Mouse (Mus musculus) large intestine, adult 2 months (tissue): Measurements from ENCODE around the gene Adamts7. TPM values are rescaled to one million over a fixed set of nuclear protein-coding genes. Genes with fewer than 3 reads are reported as not detected.

Experiments used
- DNase-seq: peaks from one replicate; pipeline ENCODE4 v3.0.0-alpha.2; 2012; ENCODE audit warnings: low read depth, low spot score
- WGBS: fragments of 180-500 bp; shearing (Covaris S2); methylation state at CpG from one replicate; pipeline ENCODE4 v1.1.7; 2018; 5-methylcytosine and 5-hydroxymethylcytosine counted together
- polyA plus RNA-seq: library from polyadenylated mRNA; depleted of rRNA; stranded (reverse); fragments of >200 nt; gene quantifications from 2 replicates; pipeline ENCODE4 v1.2.3, GENCODE M21; 2012

Adamts7 gene
- polyA plus RNA-seq, 1 experiment: 2.3 TPM

GRCm38 (mm10) chr9:90145788-90146187, 17.1 kb upstream of the Adamts7 start:
- WGBS: 37% methylated on average over 2 of the region's 2 CpGs
- DNase-seq: no peak

GRCm38 (mm10) chr9:90146869-90147268, 16.0 kb upstream of the Adamts7 start:
- DNase-seq: no peak
- WGBS: 67% methylated on average over 5 of the region's 5 CpGs

- 8% methylated on average over 29 of the region's 29 CpGs for WGBS
- DNase-seq: no peak
These were observed 485 bp upstream of the Adamts7 start for GRCm38 (mm10) chr9:90162243-90162925.

- no peak for DNase-seq
- 3% methylated on average over 18 of the region's 18 CpGs for WGBS
These were observed 853 bp downstream of the Adamts7 start for GRCm38 (mm10) chr9:90163749-90164095.

GRCm38 (mm10) chr9:90164670-90165453, 2.0 kb downstream of the Adamts7 start:
- no peak for DNase-seq
- 69% methylated on average over 4 of the region's 4 CpGs for WGBS

GRCm38 (mm10) chr9:90165590-90165989, 2.7 kb downstream of the Adamts7 start:
- WGBS: 35% methylated on average over 4 of the region's 4 CpGs
- DNase-seq: no peak

GRCm38 (mm10) chr9:90166615-90167014, 3.7 kb downstream of the Adamts7 start:
- DNase-seq: no peak
- 76% methylated on average over 5 of the region's 5 CpGs for WGBS

- DNase-seq: no peak
- 80% methylated on average over 4 of the region's 4 CpGs for WGBS
These were observed 7.1 kb downstream of the Adamts7 start for GRCm38 (mm10) chr9:90169965-90170364.

- 96% methylated on average over 19 of the region's 19 CpGs for WGBS
- no peak for DNase-seq
These were observed 8.6 kb downstream of the Adamts7 start for GRCm38 (mm10) chr9:90171421-90171820.

- no peak for DNase-seq
- WGBS: 82% methylated on average over 8 of the region's 8 CpGs
These were observed 9.9 kb downstream of the Adamts7 start for GRCm38 (mm10) chr9:90172528-90173321.

GRCm38 (mm10) chr9:90173330-90173729, 10.5 kb downstream of the Adamts7 start:
- no peak for DNase-seq

GRCm38 (mm10) chr9:90179409-90179808, 16.5 kb downstream of the Adamts7 start:
- DNase-seq: no peak
- WGBS: 76% methylated on average over 5 of the region's 5 CpGs

More at GRCm38 (mm10) chr9:90173330-90173729, 10.5 kb downstream of the Adamts7 start:
- 42% methylated on average over 3 of the region's 3 CpGs for WGBS

GRCm38 (mm10) chr9:90181656-90182388, 19.0 kb downstream of the Adamts7 start:
- WGBS: 76% methylated on average over 6 of the region's 6 CpGs
- DNase-seq: no peak

- no peak for DNase-seq
- WGBS: 67% methylated on average over 18 of the region's 18 CpGs
These were observed 20.0 kb downstream of the Adamts7 start for GRCm38 (mm10) chr9:90182636-90183421.

GRCm38 (mm10) chr9:90183550-90183949, 20.7 kb downstream of the Adamts7 start:
- DNase-seq: no peak
- WGBS: 70% methylated on average over 3 of the region's 3 CpGs

GRCm38 (mm10) chr9:90184116-90184515, 21.2 kb downstream of the Adamts7 start:
- 14% methylated on average over 8 of the region's 8 CpGs for WGBS
- DNase-seq: no peak

- no peak for DNase-seq
- 80% methylated on average over 8 of the region's 8 CpGs for WGBS
These were observed 22.6 kb downstream of the Adamts7 start for GRCm38 (mm10) chr9:90185356-90185910.

- 89% methylated on average over 4 of the region's 4 CpGs for WGBS
- DNase-seq: no peak
These were observed 26.0 kb downstream of the Adamts7 start for GRCm38 (mm10) chr9:90188893-90189292.

GRCm38 (mm10) chr9:90189391-90189790, 26.5 kb downstream of the Adamts7 start:
- 79% methylated on average over 5 of the region's 5 CpGs for WGBS

More at GRCm38 (mm10) chr9:90189391-90189790, 26.5 kb downstream of the Adamts7 start:
- no peak for DNase-seq
